Mouse (Mus musculus) embryonic fibroblast, embryonic 13.5 days (primary cell): ENCODE data around the gene Trpm6. TPM values are rescaled to one million over a fixed set of nuclear protein-coding genes. Genes with fewer than 3 reads are reported as not detected.
"Not testable (repeated sequence)": the region's sequence is repeated elsewhere in the genome, so short reads cannot be mapped to it uniquely, and the experiment has no call there.

ENCODE experiments used
- H3K27ac ChIP-seq: 2 replicates; pipeline ENCODE4 v1.5.1; 2012; ENCODE audit warnings: low read length, control low read depth, inconsistent platforms; ENCODE audit not compliant: insufficient read depth
- H3K4me1 ChIP-seq: 2 replicates; pipeline ENCODE4 v1.6.1; 2011; ENCODE audit warnings: low read length; ENCODE audit not compliant: control insufficient read depth, insufficient read depth
- H3K4me3 ChIP-seq: 2 replicates; pipeline ENCODE4 v1.5.1; 2011; ENCODE audit warnings: mild to moderate bottlenecking, control low read depth, low read length; ENCODE audit not compliant: insufficient read depth
- CTCF ChIP-seq: IDR thresholded peaks from 2 replicates; pipeline ENCODE4 v1.5.1; 2011; ENCODE audit warnings: mild to moderate bottlenecking, control low read depth, low read length, moderate library complexity, borderline replicate concordance; ENCODE audit not compliant: insufficient read depth
- POLR2A ChIP-seq: IDR thresholded peaks from 2 replicates; pipeline ENCODE4 v1.6.1; 2011; ENCODE audit warnings: low read depth, mild to moderate bottlenecking, control low read depth, low read length, moderate library complexity
- polyA plus RNA-seq: library from polyadenylated mRNA; stranded (reverse); fragments of >200 nt; gene quantifications from 2 replicates; pipeline ENCODE4 v1.2.4, GENCODE M21; 2011; ENCODE audit warnings: low read depth; ENCODE audit not compliant: missing spikeins, insufficient read length

Trpm6 gene
- 0.50 and 0.74 TPM in 2 replicates for polyA plus RNA-seq

- Histone ChIP-seq H3K4me3 (no peak within 1 kb of the TSS), H3K4me1 (peaks cover 7% of the 10 kb centered on the region; the same call in 1 of the 2 replicates), H3K27ac (no peak within 1 kb of the TSS)
- no peak for TF ChIP-seq POLR2A
- no peak for TF ChIP-seq CTCF
Measured at GRCm38 (mm10) chr19:18749598-18750339, at the start of gene Trpm6. Trpm6 (plus strand) TSS chr19:18749983.

- no peak overlapping the region for H3K27ac ChIP-seq
- no peak overlapping the region for H3K4me3 ChIP-seq
- TF ChIP-seq POLR2A (no peak), CTCF (no peak)
- no peaks in the 10 kb centered on the region for H3K4me1 ChIP-seq
Measured at GRCm38 (mm10) chr19:18708101-18708500, 41.7 kb upstream of the Trpm6 start.

DNA sequence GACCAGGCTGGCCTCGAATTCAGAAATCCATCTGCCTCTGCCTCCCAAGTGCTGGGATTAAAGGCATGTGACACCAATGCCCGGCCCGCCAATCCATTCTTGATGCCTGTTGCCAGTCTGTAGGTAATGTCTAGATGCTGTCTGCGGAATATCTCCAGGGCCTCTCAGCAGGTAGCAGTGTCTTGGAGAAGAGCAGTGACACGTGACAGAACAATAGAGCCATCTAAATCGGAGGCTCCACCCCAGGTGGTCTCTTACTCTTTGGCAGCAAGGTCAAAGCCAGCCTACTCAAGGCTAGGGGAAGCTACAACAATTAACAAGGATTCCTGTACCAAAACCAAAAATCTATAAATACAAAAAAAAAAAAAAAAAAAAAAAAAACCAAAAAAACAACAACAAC, 38.9 kb upstream of the Trpm6 start:
- Histone ChIP-seq H3K4me3 (no peak overlapping the region), H3K27ac (no peak overlapping the region), H3K4me1 (peaks cover 6% of the 10 kb centered on the region; the same call in 1 of the 2 replicates)
- TF ChIP-seq POLR2A: no peak

- H3K4me3 ChIP-seq: no peak overlapping the region
- no peak overlapping the region for H3K27ac ChIP-seq
- no peak for TF ChIP-seq CTCF
- TF ChIP-seq POLR2A: no peak
- peaks cover 6% of the 10 kb centered on the region; the same call in 1 of the 2 replicates for H3K4me1 ChIP-seq
Measured at GRCm38 (mm10) chr19:18711589-18711988, 38.2 kb upstream of the Trpm6 start.

DNA sequence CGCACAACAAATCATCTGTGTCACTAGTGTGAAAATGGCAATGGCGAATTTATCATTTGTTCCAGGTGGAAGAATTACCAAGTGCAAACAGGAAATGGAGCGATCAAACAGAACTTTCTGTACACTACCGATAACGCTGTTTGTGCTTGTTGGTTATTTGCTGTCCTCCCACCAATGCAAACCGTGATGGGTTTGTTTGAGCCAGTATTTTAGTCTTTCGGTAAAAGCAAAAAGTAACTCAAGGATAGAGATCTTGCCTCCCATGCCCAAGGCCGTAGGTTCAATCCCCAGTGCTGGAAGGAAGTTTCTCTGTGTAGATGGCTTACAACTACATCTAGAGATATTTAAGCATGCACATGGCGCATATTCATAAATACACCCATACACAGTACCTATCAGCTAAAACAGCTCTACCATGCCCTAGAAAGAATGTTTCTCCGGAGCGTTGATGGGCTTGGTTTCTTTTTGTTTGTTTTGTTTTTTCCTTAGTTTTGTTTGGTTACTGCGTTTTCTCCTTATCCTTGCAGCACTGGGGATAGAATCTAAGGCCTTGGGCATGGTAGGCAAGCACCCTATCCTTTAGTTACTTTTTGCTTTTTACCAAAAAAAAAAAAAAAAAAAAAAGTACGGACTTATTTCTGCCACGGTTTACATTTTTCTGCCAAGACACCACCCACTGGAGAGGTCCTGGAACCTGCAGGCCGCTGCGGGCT, 37.5 kb upstream of the Trpm6 start:
- H3K4me3 ChIP-seq: peak overlapping the region; percentile 64
- H3K4me1 ChIP-seq: peaks cover 6% of the 10 kb centered on the region; the same call in 1 of the 2 replicates
- peak overlapping the region; percentile 92 for H3K27ac ChIP-seq
- TF ChIP-seq CTCF (no peak), POLR2A (no peak)

DNA sequence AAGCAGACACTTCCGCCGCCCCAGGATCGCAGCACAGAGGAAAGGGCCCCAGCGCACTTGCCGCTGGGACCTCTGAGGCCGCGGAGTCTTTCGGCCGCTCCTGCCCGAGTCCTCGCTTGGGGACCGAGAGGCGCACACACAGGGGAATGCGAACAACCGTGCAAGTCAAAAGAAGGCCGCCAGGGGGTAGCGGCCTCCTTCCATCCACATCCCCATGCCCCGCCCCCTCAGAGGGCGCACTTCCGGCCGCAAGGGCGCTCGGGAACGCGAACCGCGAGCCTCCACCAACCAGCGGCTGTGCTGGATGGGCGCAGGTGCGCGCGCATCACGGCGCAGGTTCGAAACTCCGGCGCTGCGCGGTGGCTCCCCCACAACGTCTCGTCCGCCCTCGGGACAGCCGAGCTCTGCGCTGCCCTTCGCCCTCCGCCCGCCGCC, 36.9 kb upstream of the Trpm6 start, which contains the start of gene D030056L22Rik:
TSS of gene D030056L22Rik (plus strand) at position 328 of the 435 bp plus-strand sequence.
- TF ChIP-seq CTCF: no peak
- TF ChIP-seq POLR2A: peak; percentile 62
- Histone ChIP-seq H3K4me1 (peaks cover 6% of the 10 kb centered on the region; the same call in 1 of the 2 replicates), H3K4me3 (peak within 1 kb of the TSS; percentile 98), H3K27ac (peak within 1 kb of the TSS; percentile 92)

DNA sequence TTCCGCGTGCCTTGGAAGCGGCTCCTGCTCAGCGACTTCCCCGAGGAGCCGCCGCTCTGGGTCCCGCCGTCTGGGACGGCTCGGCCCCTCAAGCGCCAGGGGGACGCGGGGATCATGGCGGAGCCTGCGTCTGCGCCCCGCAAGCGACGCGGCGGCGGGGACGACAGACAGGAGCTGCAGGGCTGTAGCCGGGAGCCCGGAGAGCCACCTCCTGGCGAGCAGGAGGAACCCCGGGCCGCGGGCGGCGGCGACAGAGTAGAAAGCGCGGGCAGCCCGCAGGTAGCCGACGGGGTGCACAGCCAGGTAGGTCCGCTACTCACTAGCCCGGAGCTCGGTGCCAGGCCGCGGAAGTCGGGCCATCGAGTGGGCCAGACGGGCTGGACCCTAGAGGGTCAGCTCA, 36.4 kb upstream of the Trpm6 start:
- not testable (repeated sequence) for H3K27ac ChIP-seq, H3K4me1 ChIP-seq
- H3K4me3 ChIP-seq: peak overlapping the region; percentile 98

DNA sequence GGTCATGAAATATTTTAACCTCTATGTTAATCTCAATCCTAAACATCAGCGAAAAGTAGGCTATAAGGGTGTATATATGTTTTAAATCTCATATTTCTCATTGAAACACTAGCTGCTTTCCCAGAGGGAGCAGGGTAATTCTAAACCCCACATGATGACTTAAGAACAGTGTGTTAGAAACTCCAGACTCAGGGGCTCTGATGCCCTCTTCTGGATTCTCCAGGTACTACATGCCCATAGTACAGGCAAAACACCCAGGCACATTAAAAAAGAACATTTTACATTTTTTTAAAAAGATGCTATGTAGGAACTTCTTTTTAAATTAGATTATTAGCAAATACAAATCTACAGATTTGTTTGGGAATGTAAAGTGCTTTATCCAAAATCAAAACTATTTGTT, 33.4 kb upstream of the Trpm6 start:
- no peak overlapping the region for H3K4me3 ChIP-seq
- peaks cover 6% of the 10 kb centered on the region; the same call in 1 of the 2 replicates for H3K4me1 ChIP-seq
- TF ChIP-seq POLR2A (no peak), CTCF (no peak)
- H3K27ac ChIP-seq: no peak overlapping the region

GRCm38 (mm10) chr19:18720337-18720736, 29.4 kb upstream of the Trpm6 start:
- H3K4me3 ChIP-seq: no peak overlapping the region
- no peak overlapping the region for H3K27ac ChIP-seq
- no peak for TF ChIP-seq POLR2A
- no peak for TF ChIP-seq CTCF
- H3K4me1 ChIP-seq: peaks cover 2% of the 10 kb centered on the region; the same call in 1 of the 2 replicates

- Histone ChIP-seq H3K27ac (no peak overlapping the region), H3K4me1 (no peaks in the 10 kb centered on the region; the same call in 1 of the 2 replicates), H3K4me3 (no peak overlapping the region)
- no peak for TF ChIP-seq POLR2A
Measured at GRCm38 (mm10) chr19:18725186-18725585, 24.6 kb upstream of the Trpm6 start.
